Mouse (Mus musculus): ENCODE results near the gene Yif1a. TPM values are rescaled to one million over a fixed set of nuclear protein-coding genes. Genes with fewer than 3 reads are reported as not detected.

Gene Yif1a
- polyA plus RNA-seq, 1 experiment from 2014 or later = 57.1 TPM

DNA sequence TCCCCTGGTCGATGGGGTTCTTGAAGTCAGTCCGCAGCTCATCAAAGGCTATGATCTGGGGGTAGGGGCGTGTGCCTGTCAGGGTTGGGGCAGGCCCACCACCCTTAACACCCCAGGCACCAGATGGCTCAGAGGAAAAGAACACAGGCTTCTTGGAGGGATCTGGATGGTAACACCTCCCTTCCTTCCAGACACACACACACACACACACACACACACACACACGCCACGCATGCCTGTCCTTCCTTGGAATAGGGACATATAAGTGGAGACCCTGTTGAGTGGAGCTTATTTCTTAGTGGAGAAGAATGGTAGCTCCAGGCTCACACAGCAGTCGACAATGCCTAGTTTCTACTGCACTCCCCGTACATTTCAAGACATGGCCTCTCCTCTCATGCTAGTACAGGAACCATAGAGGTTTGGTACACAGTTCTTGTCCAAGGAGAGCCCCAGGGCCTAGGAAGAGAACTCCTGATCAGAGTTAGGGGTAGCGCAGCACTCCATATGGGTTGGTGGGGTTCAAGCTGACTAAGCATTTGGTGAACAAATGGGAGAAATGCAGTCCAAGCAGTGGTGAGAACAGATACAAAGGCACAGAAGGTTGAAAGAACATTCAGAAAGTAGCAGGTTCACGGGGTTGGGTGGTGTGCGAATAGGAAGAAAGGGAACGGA, 6.5 kb downstream of the Yif1a start:
- peak overlapping the region; percentile 88 for H3K4me3 ChIP-seq (replicated peaks)
- no peaks in the 10 kb centered on the region for H3K9me3 ChIP-seq
- peak overlapping the region; percentile 97 for H3K27ac ChIP-seq
- WGBS = 30% methylated on average over 11 of the region's 11 CpGs
- peaks cover 42% of the 10 kb centered on the region for H3K36me3 ChIP-seq
- ATAC-seq = peak; percentile 0; the same call in 1 of the 2 replicates
- peaks cover 74% of the 10 kb centered on the region for H3K4me1 ChIP-seq (replicated peaks)
- H3K9ac ChIP-seq (replicated peaks) = peak overlapping the region; percentile 99
- peak overlapping the region; percentile 89 for H3K4me2 ChIP-seq (replicated peaks)
- H3K27me3 ChIP-seq = no peaks in the 10 kb centered on the region

DNA sequence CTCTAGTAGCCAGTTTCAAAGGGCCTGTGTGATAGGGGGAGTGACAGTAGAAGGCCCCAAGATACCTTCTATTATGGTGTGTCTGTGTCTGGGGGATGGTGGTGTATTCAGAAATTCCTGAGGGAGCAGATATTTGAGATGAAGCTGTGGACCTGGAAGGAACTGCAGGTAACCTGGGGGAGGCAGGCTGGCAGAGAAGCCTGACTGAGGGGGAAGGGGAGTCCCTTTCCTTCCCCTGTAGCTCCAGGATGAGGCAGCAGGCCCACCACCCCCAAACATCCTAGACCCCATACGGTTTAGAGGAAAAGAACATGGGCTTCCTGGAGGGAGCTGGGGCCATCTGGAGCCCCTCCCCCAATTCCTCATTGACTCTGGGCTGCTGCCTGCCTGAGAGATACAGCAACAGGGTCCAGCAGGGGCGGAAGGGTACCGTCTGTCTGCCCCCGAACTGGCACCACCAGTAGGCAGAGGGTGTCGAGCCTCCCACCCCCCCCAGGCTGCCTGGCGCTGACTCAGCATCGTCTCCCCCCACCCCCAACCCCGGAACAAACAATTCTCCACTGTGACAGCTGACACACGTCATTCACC, 7.6 kb downstream of the Yif1a start:
- no peak for ATAC-seq
- Histone ChIP-seq H3K4me2 (replicated peaks) (peak overlapping the region; percentile 89), H3K4me3 (replicated peaks) (peak overlapping the region; percentile 88), H3K9ac (replicated peaks) (peak overlapping the region; percentile 99), H3K27ac (peak overlapping the region; percentile 97), H3K27me3 (no peaks in the 10 kb centered on the region), H3K9me3 (no peaks in the 10 kb centered on the region), H3K4me1 (replicated peaks) (peaks cover 78% of the 10 kb centered on the region), H3K36me3 (peaks cover 46% of the 10 kb centered on the region)
- WGBS = 9% methylated on average over 8 of the region's 9 CpGs

GRCm38 (mm10) chr19:5097521-5098362, 9.4 kb downstream of the Yif1a start:
- H3K27me3 ChIP-seq = no peaks in the 10 kb centered on the region
- H3K9me3 ChIP-seq = no peaks in the 10 kb centered on the region
- H3K27ac ChIP-seq = peak overlapping the region; percentile 97
- peak overlapping the region; percentile 89 for H3K4me2 ChIP-seq (replicated peaks)
- peaks cover 72% of the 10 kb centered on the region for H3K4me1 ChIP-seq (replicated peaks)
- peak overlapping the region; percentile 88 for H3K4me3 ChIP-seq (replicated peaks)
- peaks cover 46% of the 10 kb centered on the region for H3K36me3 ChIP-seq
- ATAC-seq = peak; percentile 32
- 1% methylated on average over 24 of the region's 31 CpGs for WGBS
- H3K9ac ChIP-seq (replicated peaks) = peak overlapping the region; percentile 99

DNA sequence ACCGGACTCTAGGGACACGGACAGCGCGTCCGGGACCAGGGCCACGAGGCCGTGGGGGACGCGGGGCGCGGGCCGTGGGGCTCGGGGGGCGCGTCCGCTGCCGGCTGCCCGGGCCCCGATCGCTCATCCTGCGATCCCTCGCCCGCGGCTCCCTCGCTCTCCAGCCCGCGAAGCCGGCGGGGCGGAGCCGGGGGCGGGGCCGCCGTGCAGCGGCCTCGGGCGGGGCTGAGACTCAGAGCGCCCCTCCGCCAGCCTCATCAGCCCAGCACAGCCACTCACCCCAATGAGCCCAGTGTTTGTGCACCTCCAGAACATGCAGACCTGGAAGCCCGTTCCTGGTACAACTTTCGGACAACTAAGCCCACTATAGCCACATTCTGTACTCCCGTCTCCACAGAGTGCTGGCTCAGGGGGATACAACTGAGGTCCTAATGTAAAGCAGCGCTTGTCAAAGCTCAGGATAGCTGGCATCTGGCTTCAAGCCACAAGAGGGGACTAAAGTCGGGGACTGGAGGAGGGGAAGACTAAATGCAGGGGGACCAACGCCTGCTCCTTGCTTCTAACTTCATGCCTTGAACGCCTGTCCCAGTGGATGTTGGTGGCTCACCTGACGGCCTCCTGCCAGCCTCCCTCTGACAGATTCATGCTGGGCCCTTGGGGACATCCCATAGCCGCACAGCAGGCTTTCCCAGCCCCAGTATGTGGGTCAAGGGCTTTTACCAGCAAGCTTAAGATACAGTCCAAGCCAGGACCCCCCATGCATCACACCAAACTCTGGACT, 10.2 kb downstream of the Yif1a start, which contains the start of gene Cnih2:
TSS of gene Cnih2 (minus strand) at position 159 of the 781 bp plus-strand sequence.
- Histone ChIP-seq H3K4me2 (replicated peaks) (peak within 1 kb of the TSS; percentile 89), H3K27ac (peak within 1 kb of the TSS; percentile 97), H3K9ac (replicated peaks) (peak within 1 kb of the TSS; percentile 99), H3K36me3 (peaks cover 46% of the 10 kb centered on the region), H3K4me3 (replicated peaks) (peak within 1 kb of the TSS; percentile 88), H3K4me1 (replicated peaks) (peaks cover 65% of the 10 kb centered on the region), H3K27me3 (no peaks in the 10 kb centered on the region), H3K9me3 (no peaks in the 10 kb centered on the region)
- WGBS = 2% methylated on average over 34 of the region's 48 CpGs
- ATAC-seq = peak; percentile 68

GRCm38 (mm10) chr19:5106074-5106473, 17.7 kb downstream of the Yif1a start:
- 22% methylated on average over 9 of the region's 9 CpGs for WGBS
- Histone ChIP-seq H3K27me3 (no peaks in the 10 kb centered on the region), H3K4me2 (replicated peaks) (peak overlapping the region; percentile 97), H3K9me3 (no peaks in the 10 kb centered on the region), H3K4me1 (replicated peaks) (peaks cover 26% of the 10 kb centered on the region), H3K36me3 (peaks cover 77% of the 10 kb centered on the region), H3K27ac (peak overlapping the region; percentile 96), H3K9ac (replicated peaks) (peak overlapping the region; percentile 89), H3K4me3 (replicated peaks) (peak overlapping the region; percentile 73)
- ATAC-seq = no peak; the same call in 1 of the 2 replicates

- WGBS = under 1% methylated on average over 46 of the region's 46 CpGs
- peaks cover 77% of the 10 kb centered on the region for H3K36me3 ChIP-seq
- H3K4me2 ChIP-seq (replicated peaks) = peak within 1 kb of the TSS; percentile 97
- H3K4me3 ChIP-seq (replicated peaks) = peak within 1 kb of the TSS; percentile 73
- peak within 1 kb of the TSS; percentile 96 for H3K27ac ChIP-seq
- H3K9ac ChIP-seq (replicated peaks) = peak within 1 kb of the TSS; percentile 89
- no peaks in the 10 kb centered on the region for H3K27me3 ChIP-seq
- ATAC-seq = peak; percentile 96
- no peaks in the 10 kb centered on the region for H3K9me3 ChIP-seq
- peaks cover 26% of the 10 kb centered on the region for H3K4me1 ChIP-seq (replicated peaks)
Observed at GRCm38 (mm10) chr19:5106731-5107191, 18.4 kb downstream of the Yif1a start, which contains the start of gene Rab1b. Gene Rab1b, minus strand, starts transcription at chr19:5107072.

GRCm38 (mm10) chr19:5107556-5108270, 19.4 kb downstream of the Yif1a start:
- WGBS = 78% methylated on average over 18 of the region's 18 CpGs
- peaks cover 26% of the 10 kb centered on the region for H3K4me1 ChIP-seq (replicated peaks)
- H3K36me3 ChIP-seq = peaks cover 76% of the 10 kb centered on the region
- no peaks in the 10 kb centered on the region for H3K27me3 ChIP-seq
- H3K27ac ChIP-seq = peak overlapping the region; percentile 96; the same call in 1 of the 2 replicates
- H3K9me3 ChIP-seq = no peaks in the 10 kb centered on the region
- no peak overlapping the region; the same call in 1 of the 2 replicates for H3K9ac ChIP-seq (replicated peaks)
- no peak overlapping the region for H3K4me2 ChIP-seq (replicated peaks)
- peak; percentile 12; the same call in 1 of the 2 replicates for ATAC-seq
- H3K4me3 ChIP-seq (replicated peaks) = no peak overlapping the region

GRCm38 (mm10) chr19:5108271-5108575, 19.9 kb downstream of the Yif1a start:
- Histone ChIP-seq H3K9me3 (no peaks in the 10 kb centered on the region), H3K4me2 (replicated peaks) (no peak overlapping the region), H3K9ac (replicated peaks) (peak overlapping the region; percentile 36; the same call in 1 of the 2 replicates), H3K27me3 (no peaks in the 10 kb centered on the region), H3K27ac (peak overlapping the region; percentile 25; the same call in 1 of the 2 replicates), H3K4me3 (replicated peaks) (0 out of 2 replicates have a peak overlapping the region, but pooled peaks have one; percentile 4), H3K36me3 (peaks cover 76% of the 10 kb centered on the region), H3K4me1 (replicated peaks) (peaks cover 26% of the 10 kb centered on the region)
- WGBS = 26% methylated on average over 5 of the region's 5 CpGs
- 0 out of 2 replicates have a peak, but pooled peaks have one; percentile 0 for ATAC-seq

GRCm38 (mm10) chr19:5108702-5109101, 20.4 kb downstream of the Yif1a start:
- 64% methylated on average over 4 of the region's 4 CpGs for WGBS
- Histone ChIP-seq H3K9ac (replicated peaks) (peak overlapping the region; percentile 36; the same call in 1 of the 2 replicates), H3K36me3 (peaks cover 76% of the 10 kb centered on the region), H3K4me2 (replicated peaks) (no peak overlapping the region), H3K27me3 (no peaks in the 10 kb centered on the region), H3K4me3 (replicated peaks) (no peak overlapping the region), H3K9me3 (no peaks in the 10 kb centered on the region), H3K4me1 (replicated peaks) (peaks cover 26% of the 10 kb centered on the region), H3K27ac (0 out of 2 replicates have a peak overlapping the region, but pooled peaks have one; percentile 25)
- no peak for ATAC-seq

- Histone ChIP-seq H3K4me3 (replicated peaks) (no peak overlapping the region), H3K36me3 (peaks cover 75% of the 10 kb centered on the region), H3K4me1 (replicated peaks) (peaks cover 26% of the 10 kb centered on the region), H3K27me3 (no peaks in the 10 kb centered on the region), H3K9me3 (no peaks in the 10 kb centered on the region), H3K27ac (no peak overlapping the region), H3K9ac (replicated peaks) (no peak overlapping the region), H3K4me2 (replicated peaks) (no peak overlapping the region)
- 72% methylated on average over 19 of the region's 19 CpGs for WGBS
- ATAC-seq = no peak
Observed at GRCm38 (mm10) chr19:5109659-5110453, 21.5 kb downstream of the Yif1a start.
